Mouse (Mus musculus) cerebellum, postnatal 36 days (tissue): Measurements from ENCODE around the gene Smim20.

Source experiments
- DNase-seq, 2 experiments: peaks; one replicate each; pipeline ENCODE4 v3.0.0; 2021 to 2022; ENCODE audit warnings: mixed read lengths in 2 of 2

Gene Smim20

GRCm38 (mm10) chr5:53266181-53266580, 702 bp upstream of the Smim20 start:
- DNase-seq: peak in 1 of 2 experiments; percentile 22

DNA sequence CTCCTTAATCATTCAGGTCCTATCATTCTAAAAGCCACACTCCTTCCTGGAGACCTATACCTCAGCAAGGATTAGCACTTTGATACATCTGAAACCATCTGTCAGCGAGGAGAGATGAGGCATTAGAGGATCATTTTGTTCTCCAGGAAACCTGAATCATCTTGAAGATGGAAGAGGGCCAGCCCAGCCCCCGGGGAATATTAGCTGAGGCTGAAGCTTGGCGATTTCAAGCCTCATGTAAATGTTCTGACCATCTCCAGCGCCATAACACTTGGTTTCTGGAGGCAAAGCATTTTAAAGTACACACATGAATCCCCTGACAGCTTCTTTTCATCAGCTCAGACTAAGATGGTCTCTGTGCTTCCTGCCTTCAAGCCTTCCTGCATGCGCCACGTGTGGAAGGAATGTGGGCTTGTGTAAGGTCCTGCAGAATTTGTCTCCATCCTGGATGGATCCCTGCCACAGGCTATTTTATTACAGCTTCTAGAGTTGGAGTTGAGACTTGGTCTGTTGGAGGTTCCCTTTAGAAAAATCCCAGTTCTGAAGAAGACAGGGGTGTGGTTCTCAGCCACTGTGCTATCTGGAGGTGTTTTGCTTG, 1.3 kb downstream of the Smim20 start:
- peak; percentile 33 to 52 for DNase-seq

- DNase-seq: no peak
These were observed 2.9 kb downstream of the Smim20 start for GRCm38 (mm10) chr5:53269799-53270198.

DNA sequence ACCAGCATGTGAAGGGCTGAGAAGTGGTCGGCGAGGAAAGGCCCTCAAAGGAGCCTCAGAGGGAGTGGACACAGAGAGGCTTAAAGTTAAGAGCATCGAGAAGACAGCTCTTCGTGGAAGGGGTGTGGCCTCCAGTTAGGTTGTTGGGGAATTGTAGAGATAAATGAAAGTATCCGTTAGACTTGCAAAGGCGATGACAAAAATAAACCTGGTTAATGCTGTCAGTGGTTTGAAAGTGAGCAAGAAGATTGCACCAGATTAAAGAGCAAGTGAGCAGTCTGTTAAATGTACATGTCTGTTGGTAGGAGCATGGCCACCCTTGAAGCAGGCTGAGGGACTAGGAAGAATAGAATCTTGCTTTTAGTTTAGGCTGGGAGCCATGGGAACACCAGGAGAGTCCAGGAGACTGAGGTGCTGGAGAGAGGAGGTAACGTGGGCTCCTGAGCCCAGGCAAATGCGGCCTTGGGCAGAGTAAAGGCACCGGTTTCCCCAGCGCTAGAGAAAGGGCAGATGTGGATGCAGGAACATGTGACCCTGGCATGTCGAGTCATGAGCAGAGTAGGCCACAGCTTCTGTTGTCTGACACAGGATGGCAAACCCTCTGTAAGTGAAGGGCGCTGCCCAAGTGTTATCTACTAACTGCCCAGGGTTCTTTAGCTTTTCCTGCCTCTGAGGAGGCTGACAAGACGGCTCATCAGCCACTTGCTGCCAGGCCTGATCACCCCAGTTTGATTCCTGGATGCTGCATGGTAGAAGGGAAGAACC, 4.2 kb downstream of the Smim20 start:
- DNase-seq: no peak

DNA sequence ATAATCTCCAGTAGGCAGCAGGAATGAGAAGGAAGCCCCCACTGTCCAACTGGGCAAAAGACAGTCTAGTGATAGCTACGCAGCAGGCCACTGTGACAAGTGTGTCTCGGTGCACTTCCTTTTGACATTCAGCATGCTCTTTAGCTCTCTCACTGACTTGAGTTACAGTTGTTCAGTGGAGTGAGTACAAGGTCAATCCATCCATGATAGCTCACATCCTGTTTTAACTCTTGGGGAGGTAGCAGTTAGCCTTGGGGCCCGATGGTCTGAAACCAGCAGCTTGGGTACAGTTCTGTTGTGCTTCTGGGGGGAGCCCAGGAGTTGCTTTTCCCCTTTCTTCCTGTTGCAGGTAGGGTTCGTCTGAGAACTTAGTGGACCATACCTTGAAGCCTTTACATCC, 5.7 kb downstream of the Smim20 start:
- no peak for DNase-seq

DNA sequence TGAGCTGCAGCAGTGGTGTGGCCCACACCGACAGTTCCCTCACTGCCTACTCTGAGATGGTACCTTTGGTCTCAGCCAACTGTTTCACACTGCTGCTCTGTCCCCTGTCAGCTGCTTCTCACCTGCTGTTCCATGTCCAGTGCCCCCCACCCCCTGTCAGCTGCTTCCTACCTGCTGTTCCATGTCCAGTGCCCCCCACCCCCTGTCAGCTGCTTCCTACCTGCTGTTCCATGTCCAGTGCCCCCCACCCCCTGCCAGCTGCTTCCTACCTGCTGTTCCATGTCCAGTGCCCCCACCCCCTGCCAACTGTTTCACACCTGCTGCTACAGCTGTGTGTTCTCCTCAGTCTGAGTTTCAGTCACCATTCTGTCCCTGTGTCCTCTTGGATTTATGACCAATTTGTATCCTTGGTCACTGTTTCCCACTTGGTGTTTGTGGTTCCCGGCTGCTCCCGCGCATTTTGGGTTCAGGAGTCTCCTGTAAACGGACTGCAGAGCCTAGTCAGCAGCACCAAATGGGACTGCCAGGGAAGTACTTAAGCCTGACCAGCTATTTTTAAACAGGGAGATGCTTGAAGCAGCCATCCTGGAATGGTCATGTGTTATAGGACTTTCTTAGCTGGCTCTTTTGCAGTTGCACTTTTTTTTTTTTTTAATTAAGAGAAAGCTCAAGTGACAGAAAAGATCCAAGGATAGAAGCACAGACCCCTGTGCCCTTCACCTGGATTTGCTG, 7.0 kb downstream of the Smim20 start:
- no peak for DNase-seq

GRCm38 (mm10) chr5:53274811-53275355, 8.0 kb downstream of the Smim20 start:
- DNase-seq: peak; percentile 49 to 61

DNA sequence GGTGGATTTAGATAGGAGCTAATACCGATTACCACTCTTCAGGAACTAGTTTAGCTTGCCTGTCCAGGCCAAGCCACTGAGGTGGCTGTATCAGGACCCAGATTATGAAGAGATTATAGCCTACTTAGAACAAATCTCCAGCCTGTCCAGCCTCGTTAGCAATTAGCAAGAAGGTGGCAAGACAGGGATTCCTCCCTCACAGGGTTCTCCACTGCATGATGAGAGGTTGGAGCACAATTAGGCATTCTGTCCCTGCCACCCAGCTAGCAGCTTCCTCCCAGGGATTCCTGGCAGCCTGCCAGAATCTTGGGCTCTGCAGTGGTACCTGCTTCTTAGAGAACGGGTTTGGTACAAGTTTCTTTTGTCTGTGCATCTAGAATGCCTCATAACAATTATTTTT, 8.5 kb downstream of the Smim20 start:
- DNase-seq: peak in 1 of 2 experiments; percentile 35

GRCm38 (mm10) chr5:53276470-53277022, 9.7 kb downstream of the Smim20 start:
- no peak for DNase-seq

- DNase-seq: no peak
These were observed 10.9 kb downstream of the Smim20 start for GRCm38 (mm10) chr5:53277716-53278263.

- no peak for DNase-seq
These were observed 12.4 kb downstream of the Smim20 start for GRCm38 (mm10) chr5:53279216-53279813.

DNA sequence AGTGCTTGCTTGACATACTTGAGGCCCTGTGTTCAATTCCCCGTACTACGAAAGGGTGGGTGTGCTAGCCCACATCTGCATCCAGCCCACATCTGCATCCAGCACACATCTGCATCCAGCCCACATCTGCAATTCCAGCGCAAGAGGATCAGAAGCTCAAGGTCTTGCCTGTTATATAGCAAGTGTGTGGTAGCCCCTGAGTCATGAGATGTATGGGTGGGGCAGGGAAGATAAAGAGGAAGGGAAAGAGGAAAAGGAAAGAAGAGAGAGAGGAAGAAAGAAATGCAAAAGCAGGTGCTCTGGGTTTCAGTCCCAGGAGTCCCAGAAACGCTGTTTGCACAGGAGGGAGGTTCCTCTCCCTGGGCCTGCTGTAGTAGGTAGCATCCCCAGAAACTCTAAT, 15.6 kb downstream of the Smim20 start:
- DNase-seq: no peak

DNA sequence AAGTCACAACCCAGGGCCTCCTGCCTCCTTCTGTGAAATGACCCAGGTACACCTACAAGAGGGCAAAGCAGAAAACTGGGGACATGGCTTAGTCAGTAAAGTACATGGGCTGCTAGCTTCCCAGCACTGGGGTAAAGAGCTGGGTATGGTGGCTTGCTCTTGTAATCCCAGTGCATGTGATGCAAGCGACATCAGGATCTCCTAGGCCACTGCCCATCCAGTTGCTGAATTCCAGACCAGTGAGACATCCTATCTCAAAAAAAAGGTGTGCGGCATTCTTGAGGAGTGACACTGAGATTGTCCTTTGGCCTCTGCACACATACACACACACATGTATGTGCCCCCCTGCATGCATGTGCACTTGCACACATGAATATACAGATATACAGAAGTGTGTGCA, 19.5 kb downstream of the Smim20 start:
- no peak for DNase-seq

DNA sequence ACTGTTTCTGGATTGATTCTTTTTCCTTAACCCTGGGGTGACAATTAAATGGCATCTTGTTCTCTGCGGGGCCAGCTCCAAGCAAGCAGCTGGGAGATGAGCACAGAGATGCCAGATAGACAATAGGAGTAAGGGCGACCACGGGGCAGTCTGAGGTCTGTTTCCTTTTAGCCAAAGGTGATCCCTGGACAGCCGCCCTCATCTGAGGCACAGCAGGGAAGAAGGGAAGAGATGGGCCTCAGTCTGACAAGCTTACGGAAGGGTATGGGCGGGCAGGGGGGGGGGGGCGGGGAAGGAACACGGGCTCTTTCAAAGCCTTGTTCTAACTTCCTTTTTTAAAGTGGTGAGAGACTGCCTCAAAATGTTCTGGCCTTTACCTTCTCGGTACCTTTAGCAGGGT, 22.6 kb downstream of the Smim20 start:
- DNase-seq: peak in 1 of 2 experiments; percentile 22

- no peak for DNase-seq
These were observed 27.7 kb downstream of the Smim20 start for GRCm38 (mm10) chr5:53294627-53295026.

DNA sequence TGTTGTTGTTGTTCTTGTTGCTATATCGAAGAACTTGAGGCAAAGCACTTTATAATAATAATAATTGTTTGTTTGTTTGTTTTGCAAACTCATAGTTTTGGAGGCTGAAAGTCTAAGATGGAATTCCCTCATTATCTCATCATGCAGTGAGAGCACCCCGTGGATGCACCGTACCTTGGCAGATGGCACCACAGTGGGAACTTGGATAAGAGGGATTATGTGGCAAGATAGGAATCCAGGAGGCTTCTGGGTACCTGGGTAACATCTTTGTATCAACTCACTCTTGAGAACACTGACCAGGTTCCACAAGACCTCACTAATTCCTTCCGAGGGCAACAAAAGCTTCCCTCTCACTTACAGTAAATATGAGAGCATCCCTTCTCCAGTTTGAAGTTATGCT, 30.1 kb downstream of the Smim20 start:
- DNase-seq: peak; percentile 55 to 60

DNA sequence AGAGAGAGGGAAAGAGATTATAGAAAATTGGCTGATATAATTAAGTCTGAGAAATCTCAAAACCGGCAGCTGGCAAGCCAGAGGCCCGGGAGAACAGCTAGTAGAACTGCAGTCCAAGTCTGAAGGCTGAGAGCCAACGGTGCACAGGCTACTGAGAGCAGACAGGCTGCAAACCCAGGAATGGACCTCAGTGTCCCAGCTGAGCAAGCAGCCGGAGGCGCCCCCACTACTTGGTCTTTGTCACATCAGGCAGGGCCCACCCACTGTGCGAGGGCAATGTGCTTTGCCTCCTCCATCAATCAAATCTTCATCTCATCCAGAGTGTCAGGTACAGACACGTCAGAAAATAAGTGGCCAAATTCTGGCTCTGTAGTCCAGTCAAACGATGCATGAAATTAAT, 34.6 kb downstream of the Smim20 start:
- no peak for DNase-seq

DNA sequence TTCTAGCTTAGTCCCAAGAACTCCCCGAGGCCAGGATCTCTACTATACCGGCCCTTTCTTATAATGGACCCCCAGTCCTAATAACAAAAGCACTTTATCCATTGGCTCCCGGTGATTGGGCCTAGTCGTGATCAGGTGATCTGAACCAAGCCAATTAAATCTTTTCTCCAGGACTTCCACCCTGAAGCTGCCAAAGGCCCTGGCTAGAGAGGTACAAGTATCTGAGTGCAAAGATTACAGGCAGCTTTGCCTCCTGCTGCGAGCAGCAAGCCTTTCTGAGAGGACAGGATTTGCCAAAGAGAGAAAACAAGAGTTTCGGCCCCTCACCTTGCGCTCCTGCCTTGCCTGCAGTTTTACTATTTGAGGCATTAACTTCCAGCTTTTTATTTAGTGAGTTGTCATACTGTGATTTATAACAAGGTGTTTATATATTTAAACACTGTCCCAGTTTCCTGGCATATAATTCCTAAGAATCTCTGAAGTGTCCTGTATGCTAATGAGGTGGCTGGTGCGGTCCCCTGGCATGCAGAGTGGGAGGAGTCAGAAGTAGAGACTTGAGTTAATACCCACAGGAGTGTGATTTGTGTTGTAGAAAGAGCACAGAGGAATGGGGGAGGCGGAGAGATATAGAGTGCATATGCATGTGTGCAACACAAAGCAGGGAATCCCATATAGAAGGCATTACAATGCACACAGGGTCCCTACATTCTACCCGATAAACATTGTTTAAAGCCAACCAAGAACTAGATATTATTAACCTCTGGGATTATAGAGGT, 36.2 kb downstream of the Smim20 start:
- no peak for DNase-seq

DNA sequence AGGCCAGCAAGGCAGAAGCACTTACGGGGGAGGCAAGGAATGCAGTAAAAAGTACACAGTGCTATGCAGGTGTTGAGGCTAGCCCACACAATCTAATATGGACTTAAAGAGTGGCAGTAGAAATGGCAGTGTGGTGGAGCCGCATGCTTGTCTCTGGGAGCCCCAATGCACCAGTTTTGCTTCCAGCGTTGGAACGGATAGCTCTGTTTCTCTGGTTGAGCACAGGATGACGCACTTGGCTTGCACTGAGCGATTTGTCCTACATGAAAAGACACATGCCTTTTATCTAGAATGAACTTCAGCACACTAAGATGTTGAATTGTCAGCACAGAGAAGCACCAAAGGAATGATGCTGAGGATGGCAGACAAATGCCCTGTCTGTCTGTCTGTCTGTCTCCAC, 37.1 kb downstream of the Smim20 start:
- no peak for DNase-seq

GRCm38 (mm10) chr5:53304936-53305335, 38.1 kb downstream of the Smim20 start:
- DNase-seq: no peak

GRCm38 (mm10) chr5:53306864-53307263, 40.0 kb downstream of the Smim20 start:
- DNase-seq: no peak

DNA sequence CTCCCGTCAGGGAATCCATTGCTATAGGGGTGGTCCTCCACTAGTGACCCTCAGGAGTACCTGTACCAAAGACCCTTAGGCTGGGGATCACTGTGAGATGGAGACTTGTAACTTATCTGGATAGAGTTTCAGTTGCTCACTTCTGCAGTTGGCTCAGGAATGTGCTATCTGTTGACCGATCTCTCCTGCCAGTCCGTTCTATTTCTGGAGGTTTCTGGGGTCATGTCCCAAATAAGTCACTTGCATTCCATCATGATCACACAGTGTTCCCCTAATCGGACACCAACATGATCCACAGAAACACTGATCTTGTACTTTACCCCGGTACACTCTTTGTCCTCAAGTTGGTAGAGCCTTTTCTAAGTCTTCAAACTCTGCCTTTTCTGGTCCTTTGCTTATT, 40.6 kb downstream of the Smim20 start:
- DNase-seq: no peak
